Mouse (Mus musculus): ENCODE measurements around the gene Fshr.

DNA sequence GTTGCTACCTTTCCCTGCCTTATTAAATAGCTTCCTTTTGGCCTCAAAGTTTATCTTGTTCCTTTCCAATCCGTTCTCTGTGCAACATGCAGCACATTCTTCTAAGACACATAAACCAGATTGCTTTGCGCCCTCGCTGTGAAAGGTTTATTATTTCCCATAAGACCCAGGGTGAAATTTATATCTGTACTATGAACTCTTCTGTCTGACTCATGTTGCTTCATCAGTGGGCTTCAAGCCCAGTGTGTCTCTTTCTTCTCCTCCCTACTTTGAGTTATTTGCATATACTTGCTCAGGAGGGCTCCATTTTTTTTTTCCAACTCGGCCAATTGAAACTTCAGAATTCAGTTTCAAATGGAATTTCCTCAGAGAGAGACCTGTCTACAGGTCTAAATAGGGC is 183.5 kb downstream of the Fshr start:
- TF ChIP-seq CTCF (conservative IDR thresholded peaks at IDR 0.05; ENCODE audit: insufficient read depth, insufficient read length, low read depth, low read length) (no peak), POLR2A (IDR thresholded peaks at IDR 0.05; ENCODE audit: low read depth, low read length) (no peak)
